Comparison of ENCODE assay signal across 20 mouse cellular contexts in genomic region chr6:136239416-136239815, GRCm38 (mm10).
DNase-seq lines count a peak whose midpoint lies in the region; ATAC-seq and TF ChIP-seq lines count a peak whose summit lies in the region.
"Had no signal": no experiment of that assay in that cellular context is flagged by ENCODE, and none has a peak within 500 bp of the region (broad histone marks: within the 10 kb centered on the region; RNA-seq: fewer than 3 reads in every experiment).

No protein-coding gene starts in this region.

- H3K9me3 ChIP-seq in embryonic facial prominence, embryonic 14.5 days (ENCODE audit: control insufficient read depth, low read length), result no peaks in the 10 kb centered on the region
- H3K9me3 ChIP-seq in embryonic facial prominence, embryonic 10.5 days, result no peaks in the 10 kb centered on the region
- no peaks in the 10 kb centered on the region for H3K9me3 ChIP-seq in limb, embryonic 14.5 days (ENCODE audit: control insufficient read depth, low read length)
- H3K9me3 ChIP-seq in limb, embryonic 10.5 days (replicated peaks), result no peaks in the 10 kb centered on the region
- H3K9me3 ChIP-seq: embryonic facial prominence, embryonic 15.5 days; forebrain, embryonic 10.5 days; heart, embryonic 12.5 days; hindbrain, embryonic 10.5 days had no signal

- no peaks in the 10 kb centered on the region for H3K27me3 ChIP-seq in embryonic facial prominence, embryonic 14.5 days (replicated peaks; ENCODE audit: control insufficient read depth, insufficient read depth, low read length)
- H3K27me3 ChIP-seq in embryonic facial prominence, embryonic 10.5 days (replicated peaks; ENCODE audit: low read depth, poor library complexity, severe bottlenecking), result no peaks in the 10 kb centered on the region
- no peaks in the 10 kb centered on the region for H3K27me3 ChIP-seq in limb, embryonic 14.5 days (ENCODE audit: control insufficient read depth, insufficient read depth, low read length)
- H3K27me3 ChIP-seq in limb, embryonic 10.5 days (ENCODE audit: low read depth, poor library complexity, severe bottlenecking), result no peaks in the 10 kb centered on the region
- H3K27me3 ChIP-seq: embryonic facial prominence, embryonic 15.5 days; heart, embryonic 12.5 days had no signal

- no peak overlapping the region for H3K4me3 ChIP-seq in embryonic facial prominence, embryonic 14.5 days (ENCODE audit: low read depth, low read length)
- H3K4me3 ChIP-seq in embryonic facial prominence, embryonic 10.5 days, result no peak overlapping the region
- no peak overlapping the region for H3K4me3 ChIP-seq in limb, embryonic 14.5 days (replicated peaks; ENCODE audit: low read length)
- no peak overlapping the region for H3K4me3 ChIP-seq in limb, embryonic 10.5 days
- H3K4me3 ChIP-seq: embryonic facial prominence, embryonic 15.5 days; erythroblast, embryonic 14.5 days; forebrain, embryonic 10.5 days; gastrocnemius, adult 2 months; heart, embryonic 12.5 days; hindbrain, embryonic 10.5 days had no signal

- ATAC-seq in embryonic facial prominence, embryonic 14.5 days (ENCODE audit: low read depth), result no peak
- peak; percentile 36; the same call in 1 of the 2 replicates for ATAC-seq in limb, embryonic 14.5 days (ENCODE audit: low FRiP score, low read depth)
- ATAC-seq: CD4-positive, CD25-positive, alpha-beta regulatory T cell, adult 4 months; forebrain, embryonic 14.5 days had no signal

- no peak overlapping the region for H3K4me2 ChIP-seq in embryonic facial prominence, embryonic 14.5 days (ENCODE audit: low read depth, low read length)
- H3K4me2 ChIP-seq in limb, embryonic 14.5 days (replicated peaks; ENCODE audit: low read depth, low read length, severe bottlenecking), result no peak overlapping the region
- H3K4me2 ChIP-seq: embryonic facial prominence, embryonic 15.5 days; heart, embryonic 12.5 days; hindbrain, embryonic 14.5 days had no signal

- WGBS in embryonic facial prominence, embryonic 14.5 days, result 38% methylated on average over 5 of the region's 5 CpGs
- 73% methylated on average over 5 of the region's 5 CpGs for WGBS in embryonic facial prominence, embryonic 10.5 days
- 61% methylated on average over 5 of the region's 5 CpGs for WGBS in limb, embryonic 14.5 days
- 81% methylated on average over 5 of the region's 5 CpGs for WGBS in limb, embryonic 10.5 days

- H3K27ac ChIP-seq in embryonic facial prominence, embryonic 14.5 days (replicated peaks; ENCODE audit: low read depth, low read length), result no peak overlapping the region
- no peak overlapping the region for H3K27ac ChIP-seq in embryonic facial prominence, embryonic 10.5 days (replicated peaks)
- H3K27ac ChIP-seq in limb, embryonic 14.5 days (replicated peaks; ENCODE audit: low read depth, low read length), result no peak overlapping the region
- H3K27ac ChIP-seq in limb, embryonic 10.5 days, result no peak overlapping the region
- H3K27ac ChIP-seq: embryonic facial prominence, embryonic 15.5 days; forebrain, embryonic 10.5 days; gastrocnemius, adult 2 months; hindbrain, embryonic 10.5 days; hindbrain, embryonic 14.5 days had no signal

- TF ChIP-seq POLR2A in limb, embryonic 14.5 days (IDR thresholded peaks at IDR 0.05; ENCODE audit: borderline replicate concordance, extremely low read depth, insufficient read depth, insufficient read length), result no peak

- H3K36me3 ChIP-seq in embryonic facial prominence, embryonic 14.5 days (ENCODE audit: control insufficient read depth, insufficient read depth, low read length), result no peaks in the 10 kb centered on the region
- H3K36me3 ChIP-seq in embryonic facial prominence, embryonic 10.5 days (replicated peaks), result no peaks in the 10 kb centered on the region
- H3K36me3 ChIP-seq in limb, embryonic 14.5 days (ENCODE audit: control insufficient read depth, insufficient read depth, low read length), result no peaks in the 10 kb centered on the region
- H3K36me3 ChIP-seq in limb, embryonic 10.5 days, result no peaks in the 10 kb centered on the region
- H3K36me3 ChIP-seq: embryonic facial prominence, embryonic 15.5 days; forebrain, embryonic 10.5 days; G1E; heart, embryonic 12.5 days; hindbrain, embryonic 10.5 days had no signal

- DNase-seq in embryonic facial prominence, embryonic 14.5 days (ENCODE audit: low spot score), result peak; percentile 77
- no peak for DNase-seq in embryonic facial prominence, embryonic 10.5 days (ENCODE audit: low spot score)
- DNase-seq in kidney, postnatal 10 days, result peak; percentile 26
- DNase-seq in kidney, adult 11 months, result no peak
- DNase-seq in limb, embryonic 14.5 days (ENCODE audit: low spot score), result peak; percentile 40
- DNase-seq in limb, embryonic 10.5 days (ENCODE audit: low spot score), result no peak
- no peak for DNase-seq in left cerebral cortex, adult 9 months (ENCODE audit: low spot score in 2 of 2)
- DNase-seq: adrenal gland, postnatal 10 days; B cell, adult 2 months; cerebellum, adult 11-12 months; gastrocnemius, adult 2 months had no signal

- H3K4me1 ChIP-seq in embryonic facial prominence, embryonic 14.5 days (ENCODE audit: control insufficient read depth, insufficient read depth, low read length), result no peaks in the 10 kb centered on the region
- peaks cover 16% of the 10 kb centered on the region for H3K4me1 ChIP-seq in embryonic facial prominence, embryonic 10.5 days
- H3K4me1 ChIP-seq in limb, embryonic 14.5 days (ENCODE audit: control insufficient read depth, insufficient read depth, low read length), result 0 out of 2 replicates have a peak, but pooled peaks cover 4% of the 10 kb centered on the region
- no peaks in the 10 kb centered on the region for H3K4me1 ChIP-seq in limb, embryonic 10.5 days

- H3K9ac ChIP-seq in embryonic facial prominence, embryonic 14.5 days (ENCODE audit: low read depth, low read length), result no peak overlapping the region
- H3K9ac ChIP-seq in limb, embryonic 14.5 days (ENCODE audit: low read depth, low read length, severe bottlenecking), result no peak overlapping the region
- H3K9ac ChIP-seq: embryonic facial prominence, embryonic 15.5 days; heart, embryonic 12.5 days; hindbrain, embryonic 14.5 days had no signal

Comparison
In these comparisons a context has a peak if more than half of its experiments do, and no peak if none do; other contexts are left out.
1. DNase-seq: peak in embryonic facial prominence, embryonic 14.5 days (single experiment), kidney, postnatal 10 days (single experiment) and limb, embryonic 14.5 days (single experiment); none in embryonic facial prominence, embryonic 10.5 days (single experiment), kidney, adult 11 months (single experiment), limb, embryonic 10.5 days (single experiment) and left cerebral cortex, adult 9 months (0 of 2).